Mouse (Mus musculus) right cerebral cortex, postnatal 36 days (tissue): ENCODE data around the gene Fbxl19.

Experiments used
- DNase-seq, 2 experiments: peaks; one replicate each; pipeline ENCODE4 v3.0.0; 2022; ENCODE audit warnings: low spot score in 2 of 2, mixed read lengths in 1 of 2

Fbxl19 gene

GRCm38 (mm10) chr7:127744366-127745045 is at the start of gene Fbxl19:
Fbxl19 (plus strand) TSS chr7:127744543.
- DNase-seq: peak; percentile 60

- DNase-seq: no peak
These were observed 45.4 kb upstream of the Fbxl19 start for GRCm38 (mm10) chr7:127698986-127699385.

GRCm38 (mm10) chr7:127700712-127701331 is 43.5 kb upstream of the Fbxl19 start:
- DNase-seq: no peak

GRCm38 (mm10) chr7:127703561-127704178 is 40.7 kb upstream of the Fbxl19 start:
- no peak for DNase-seq

- DNase-seq: no peak
These were observed 39.7 kb upstream of the Fbxl19 start for GRCm38 (mm10) chr7:127704598-127704997.

- no peak for DNase-seq
These were observed 38.6 kb upstream of the Fbxl19 start for GRCm38 (mm10) chr7:127705706-127706105.

- no peak for DNase-seq
These were observed 37.0 kb upstream of the Fbxl19 start for GRCm38 (mm10) chr7:127707045-127707956.

GRCm38 (mm10) chr7:127707957-127708206 is 36.5 kb upstream of the Fbxl19 start:
- DNase-seq: no peak

GRCm38 (mm10) chr7:127708207-127709078 is 35.9 kb upstream of the Fbxl19 start, which contains the start of gene Bcl7c:
Bcl7c (minus strand) TSS chr7:127708933.
- peak; percentile 83 to 84 for DNase-seq

- DNase-seq: no peak
These were observed 34.9 kb upstream of the Fbxl19 start for GRCm38 (mm10) chr7:127709261-127709979.

- DNase-seq: no peak
These were observed 33.3 kb upstream of the Fbxl19 start for GRCm38 (mm10) chr7:127711031-127711430.

GRCm38 (mm10) chr7:127711456-127711855 is 32.9 kb upstream of the Fbxl19 start:
- no peak for DNase-seq

- peak; percentile 55 for DNase-seq
These were observed 31.6 kb upstream of the Fbxl19 start, which contains the start of gene Ctf1 for GRCm38 (mm10) chr7:127712461-127713385. Ctf1 (plus strand) TSS chr7:127712736.

GRCm38 (mm10) chr7:127714816-127715215 is 29.5 kb upstream of the Fbxl19 start:
- no peak for DNase-seq

- peak in 1 of 2 experiments; percentile 40 for DNase-seq
These were observed 27.4 kb upstream of the Fbxl19 start for GRCm38 (mm10) chr7:127716992-127717391.

- DNase-seq: no peak
These were observed 26.0 kb upstream of the Fbxl19 start for GRCm38 (mm10) chr7:127718339-127718738.

GRCm38 (mm10) chr7:127719258-127719657 is 25.1 kb upstream of the Fbxl19 start:
- DNase-seq: no peak

GRCm38 (mm10) chr7:127725490-127725889 is 18.9 kb upstream of the Fbxl19 start:
- no peak for DNase-seq

- DNase-seq: no peak
These were observed 18.4 kb upstream of the Fbxl19 start for GRCm38 (mm10) chr7:127725924-127726323.
